Mouse (Mus musculus): ENCODE measurements at regions not wholly inside any gene's neighbourhood (a gene's known extent, or its start where the extent isn't known, plus 50 kb on each side); places are given as distances from the start of the nearest gene placed in this dataset.

DNA sequence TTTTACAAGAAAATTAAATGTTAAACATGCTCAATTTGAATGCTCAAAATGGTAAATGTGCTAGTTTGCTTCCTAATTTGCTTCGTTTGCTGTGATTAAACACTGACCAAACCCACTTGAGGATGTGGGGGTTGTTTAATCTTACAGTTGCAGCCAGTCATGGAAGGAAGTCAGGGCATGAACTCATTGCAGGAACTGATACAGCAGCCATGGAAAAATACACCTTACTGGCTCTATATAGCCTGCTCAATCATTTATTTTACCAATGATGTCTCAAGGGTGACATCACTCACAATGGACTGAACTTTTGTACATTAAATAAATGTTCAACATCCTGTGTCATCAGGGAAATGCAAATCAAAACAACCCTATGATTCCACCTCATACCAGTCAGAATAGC, 430.0 kb upstream of the Negr1 start:
- TF ChIP-seq CTCF (IDR thresholded peaks at IDR 0.05; ENCODE audit: low read depth, low read length) (no peak), POLR2A (IDR thresholded peaks at IDR 0.05; ENCODE audit: extremely low read depth, insufficient read depth, low read length) (no peak)

All from liver, adult 2 months (tissue).